Mouse (Mus musculus) cerebellum, adult (tissue): ENCODE results near the gene Snx33.
"Not testable (repeated sequence)": the region's sequence is repeated elsewhere in the genome, so short reads cannot be mapped to it uniquely, and the experiment has no call there.

Experiments
- ATAC-seq: cut with Nextera tagmentation; 2 replicates; pipeline ENCODE4 v1.9.2; 2017; ENCODE audit warnings: mild to moderate bottlenecking, moderate library complexity, mixed read lengths; ENCODE audit not compliant: insufficient number of reproducible peaks, low FRiP score, low TSS enrichment

Snx33 gene

DNA sequence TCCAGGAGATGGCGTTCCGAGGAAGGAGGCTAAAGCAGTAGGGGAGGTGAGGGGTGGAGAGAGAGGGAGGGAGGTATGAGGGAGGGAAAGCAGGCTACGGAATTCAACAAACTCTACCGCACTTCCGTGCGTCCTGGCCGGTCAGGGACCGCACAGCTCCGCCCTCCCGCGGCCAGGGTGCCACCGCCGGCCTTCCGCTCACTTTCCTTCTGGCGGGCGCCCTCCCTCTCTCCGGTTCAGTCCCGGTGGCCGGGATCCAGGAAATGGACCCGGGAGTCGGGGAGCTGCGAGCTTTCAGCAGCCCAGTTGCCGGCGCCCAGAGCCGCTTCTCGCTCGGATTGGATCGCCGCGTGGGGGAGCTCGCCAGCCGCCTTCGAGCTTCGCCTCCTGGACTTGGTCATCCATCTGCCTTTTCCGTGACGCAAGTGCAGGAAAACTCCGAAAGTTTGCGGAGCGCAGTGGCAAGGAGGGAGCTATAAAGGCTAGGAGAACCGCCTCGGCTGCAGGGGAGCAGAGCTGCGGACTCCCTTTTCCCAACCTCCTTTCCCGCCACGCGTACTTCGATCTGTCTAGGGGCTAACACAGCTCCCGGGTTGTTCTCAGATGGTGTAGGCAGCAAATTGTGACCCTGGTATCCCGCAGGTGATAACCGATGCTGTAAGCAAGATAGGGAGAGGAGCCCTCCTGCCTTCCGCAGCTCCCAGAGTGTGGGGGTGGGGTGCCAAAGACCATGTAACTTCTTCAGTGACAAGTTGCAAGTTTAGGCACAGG is at the start of gene Snx33:
Gene Snx33, minus strand, starts transcription at position 331 of the 771 bp plus-strand sequence.
- ATAC-seq, result peak; percentile 76

GRCm38 (mm10) chr9:56975199-56975598 is 47.0 kb upstream of the Snx33 start:
- ATAC-seq, result no peak

DNA sequence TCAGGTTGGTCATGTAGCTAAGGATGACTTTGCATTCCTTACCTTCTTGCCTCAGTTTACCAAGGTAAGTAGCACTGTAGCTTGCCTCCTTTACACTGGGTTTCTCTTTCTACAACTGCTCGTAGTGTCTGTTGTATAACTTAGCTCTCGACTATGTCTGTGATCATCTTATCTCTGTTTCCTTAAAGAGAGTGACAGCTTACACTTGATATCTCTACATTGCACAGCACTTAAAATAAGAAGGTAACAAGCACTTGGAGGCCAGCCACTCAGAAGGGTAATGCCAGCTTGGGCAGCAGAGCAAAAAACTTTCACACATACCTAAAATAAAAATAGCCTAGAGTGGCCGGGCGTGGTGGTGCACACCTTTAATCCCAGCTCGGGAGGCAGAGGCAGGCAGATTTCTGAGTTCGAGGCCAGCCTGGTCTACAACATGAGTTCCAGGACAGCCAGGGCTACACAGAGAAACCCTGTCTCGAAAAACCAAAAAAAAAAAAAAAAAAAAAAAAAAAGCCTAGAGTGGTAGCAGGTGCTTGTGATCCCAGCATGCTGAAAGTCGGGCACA is 45.9 kb upstream of the Snx33 start:
- ATAC-seq, result no peak

- no peak for ATAC-seq
Measured at GRCm38 (mm10) chr9:56970158-56970557, 42.0 kb upstream of the Snx33 start.

- ATAC-seq, result no peak
Measured at GRCm38 (mm10) chr9:56961591-56961990, 33.4 kb upstream of the Snx33 start.

DNA sequence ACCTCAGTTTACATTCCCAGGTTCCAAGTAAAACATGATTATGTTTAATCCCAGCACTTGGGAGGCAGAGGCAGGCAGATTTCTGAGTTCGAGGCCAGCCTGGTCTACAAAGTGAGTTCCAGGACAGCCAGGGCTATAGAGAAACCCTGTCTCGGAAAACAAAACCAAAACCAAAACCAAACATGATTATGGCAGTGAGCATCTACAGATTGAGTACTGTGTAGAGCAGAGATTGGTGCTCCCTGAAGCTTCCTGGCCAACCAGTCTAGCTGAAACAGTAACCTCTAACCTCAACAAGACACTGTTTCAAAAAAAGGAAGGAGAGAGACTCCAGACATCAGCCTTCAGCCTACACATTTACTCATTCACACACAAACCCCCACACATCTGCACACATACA is 30.5 kb upstream of the Snx33 start:
- no peak for ATAC-seq

- no peak for ATAC-seq
Measured at GRCm38 (mm10) chr9:56956966-56957675, 28.9 kb upstream of the Snx33 start.

- no peak for ATAC-seq
Measured at GRCm38 (mm10) chr9:56953562-56953961, 25.4 kb upstream of the Snx33 start.

- peak; percentile 100 for ATAC-seq
Measured at GRCm38 (mm10) chr9:56950414-56951400, 22.5 kb upstream of the Snx33 start, which contains the start of gene Snupn. Gene Snupn, plus strand, starts transcription at chr9:56950878.

DNA sequence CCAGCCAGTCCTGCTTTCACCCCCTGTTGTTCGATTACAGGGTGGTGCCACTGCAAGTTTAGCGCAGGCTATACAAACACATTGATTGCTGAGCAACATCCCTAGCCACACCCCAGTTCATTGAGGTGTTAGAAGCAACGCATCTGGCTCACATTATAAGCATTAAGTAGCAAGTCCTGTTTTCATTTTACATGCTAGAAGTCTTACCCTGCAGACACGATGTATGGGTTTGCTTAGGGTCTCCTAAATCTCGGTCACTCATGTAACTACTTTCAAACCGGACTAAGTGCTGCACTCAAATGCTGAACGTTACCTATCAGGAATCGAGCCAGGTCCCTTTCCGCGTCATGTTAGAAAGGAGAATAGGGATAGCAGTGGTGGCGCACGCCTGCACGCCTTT is 21.6 kb upstream of the Snx33 start:
- no peak for ATAC-seq

GRCm38 (mm10) chr9:56948699-56949098 is 20.5 kb upstream of the Snx33 start:
- ATAC-seq, result not testable (repeated sequence)

DNA sequence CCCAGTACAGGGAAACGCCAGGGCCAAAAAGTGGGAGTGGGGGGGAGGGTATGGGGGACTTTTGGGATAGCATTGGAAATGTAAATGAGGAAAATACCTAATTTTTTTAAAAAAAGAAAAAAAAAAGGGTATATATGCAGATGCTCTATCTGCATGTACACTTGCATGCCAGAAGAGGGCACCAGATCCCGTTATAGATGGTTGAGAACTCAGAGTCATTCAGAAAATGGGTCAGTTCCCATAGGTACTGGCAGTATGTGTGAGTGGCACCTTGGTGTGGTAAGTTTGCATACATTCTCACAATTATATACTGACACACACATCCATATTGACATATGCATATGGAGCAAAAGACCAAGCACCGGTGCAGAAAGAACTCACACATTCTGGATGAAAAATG is 19.3 kb upstream of the Snx33 start:
- ATAC-seq, result not testable (repeated sequence)

DNA sequence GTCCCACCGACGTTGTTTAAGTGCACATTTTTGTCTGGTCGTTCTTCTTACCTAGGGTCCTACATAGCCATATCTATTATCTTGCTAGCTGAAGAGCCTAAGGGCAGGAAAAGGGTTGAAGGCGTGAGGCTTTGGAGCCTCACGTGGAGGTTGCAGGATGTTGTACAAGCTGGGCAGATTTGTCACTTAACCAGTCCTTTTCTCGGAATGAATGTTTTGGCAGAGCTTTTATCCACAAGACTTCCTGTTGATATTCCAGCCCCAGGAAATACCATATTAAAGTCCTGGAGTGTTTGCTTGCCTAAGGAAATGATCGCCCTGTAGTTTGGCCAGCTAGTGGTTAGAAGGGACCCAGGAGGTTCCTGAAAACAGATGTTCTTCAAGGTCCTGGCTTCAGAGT is 10.2 kb upstream of the Snx33 start:
- no peak for ATAC-seq

DNA sequence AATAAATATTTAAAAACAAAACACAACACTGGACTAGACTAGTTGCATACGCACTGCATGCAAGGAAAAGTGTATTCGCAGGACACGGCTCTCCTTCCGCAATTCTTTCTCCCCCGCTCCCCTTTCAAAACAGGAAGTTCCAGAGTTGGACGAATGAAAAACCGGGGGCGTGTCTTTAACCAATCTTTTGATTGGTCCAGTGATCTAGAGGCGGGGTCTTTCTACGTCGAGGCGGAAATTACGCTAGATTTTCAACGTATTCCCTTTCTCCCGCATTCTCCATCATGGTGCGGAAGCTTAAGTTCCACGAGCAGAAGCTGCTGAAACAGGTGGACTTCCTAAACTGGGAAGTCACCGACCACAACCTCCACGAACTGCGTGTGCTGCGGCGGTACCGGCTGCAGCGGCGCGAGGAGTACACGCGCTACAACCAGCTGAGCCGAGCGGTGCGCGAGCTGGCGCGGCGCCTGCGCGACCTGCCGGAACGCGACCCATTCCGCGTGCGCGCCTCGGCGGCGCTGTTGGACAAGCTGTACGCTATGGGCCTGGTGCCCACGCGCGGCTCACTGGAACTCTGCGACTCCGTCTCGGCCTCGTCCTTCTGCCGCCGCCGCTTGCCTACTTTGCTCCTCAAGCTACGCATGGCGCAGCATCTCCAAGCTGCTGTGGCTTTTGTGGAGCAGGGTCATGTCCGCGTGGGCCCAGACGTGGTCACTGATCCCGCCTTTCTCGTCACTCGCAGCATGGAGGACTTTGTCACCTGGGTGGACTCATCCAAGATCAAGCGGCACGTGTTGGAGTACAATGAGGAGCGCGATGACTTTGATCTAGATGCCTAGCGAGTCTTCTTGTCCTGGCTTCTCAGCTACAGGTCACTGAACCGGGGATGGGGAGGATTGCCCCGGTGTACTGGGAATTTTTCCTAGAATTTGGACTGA is 9.3 kb upstream of the Snx33 start, which contains the start of gene Imp3:
Gene Imp3, plus strand, starts transcription at position 253 of the 938 bp plus-strand sequence.
- peak; percentile 93 for ATAC-seq

GRCm38 (mm10) chr9:56936861-56937222 is 8.7 kb upstream of the Snx33 start:
- ATAC-seq, result no peak

DNA sequence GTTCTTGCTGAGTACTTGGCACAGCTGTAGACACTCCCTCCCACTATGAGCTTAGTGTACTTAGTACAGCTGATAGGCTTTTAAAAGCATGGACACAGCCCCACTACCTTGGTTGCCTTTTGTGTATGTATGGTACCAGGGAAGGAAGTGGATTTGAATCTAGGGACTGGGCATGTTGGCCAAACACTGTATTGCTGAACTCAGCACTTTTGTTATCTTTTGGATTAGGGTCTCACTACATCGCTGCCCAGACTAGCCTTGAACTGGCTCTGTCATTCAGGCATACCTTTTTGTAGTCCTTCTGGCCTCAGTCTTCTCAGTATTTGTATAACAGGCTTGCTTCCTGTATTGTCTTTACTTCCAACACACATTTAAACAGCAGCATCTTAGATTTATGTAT is 2.4 kb upstream of the Snx33 start:
- ATAC-seq, result no peak

- no peak for ATAC-seq
Measured at GRCm38 (mm10) chr9:56929496-56929895, 1.3 kb upstream of the Snx33 start.

GRCm38 (mm10) chr9:56927191-56928012 is 769 bp downstream of the Snx33 start:
- no peak for ATAC-seq
